In the genomic region with DNA sequence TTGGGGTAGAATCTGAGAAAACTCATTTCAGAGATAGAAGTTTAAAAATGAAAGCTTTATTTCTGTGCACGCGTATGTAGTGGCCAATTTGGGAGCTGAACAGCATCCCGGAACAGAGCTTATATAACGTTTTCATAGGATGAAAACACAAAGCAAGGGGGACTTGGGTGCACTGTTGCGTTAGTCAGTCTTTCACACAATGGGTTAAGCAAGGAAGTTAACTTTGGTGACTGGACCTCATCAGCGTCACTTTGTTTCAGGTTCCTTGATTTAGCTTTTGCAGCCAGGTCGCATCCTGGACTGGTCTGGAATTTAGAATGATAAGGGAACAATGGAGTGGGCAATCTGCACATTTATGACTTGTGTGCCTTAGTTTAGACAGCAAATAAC, we compare ENCODE assay signal across 8 mouse cellular contexts. TPM values are rescaled to one million over a fixed set of nuclear protein-coding genes. Genes with fewer than 3 reads are reported as not detected.
DNase-seq lines count a peak whose midpoint lies in the region; ATAC-seq and TF ChIP-seq lines count a peak whose summit lies in the region.

No protein-coding gene starts in this region.

- H3K4me1 ChIP-seq in CH12.LX (ENCODE audit: control insufficient read depth in 1 of 2, insufficient read depth in 2 of 2): peaks cover 8 to 14% of the 10 kb centered on the region in 2 experiments; a peak in 3 of 4 replicates
- peaks cover 16% of the 10 kb centered on the region for H3K4me1 ChIP-seq in forebrain, embryonic 16.5 days (replicated peaks; ENCODE audit: control insufficient read depth, insufficient read depth, low read length)
- peaks cover 15% of the 10 kb centered on the region for H3K4me1 ChIP-seq in liver, postnatal 0 days (ENCODE audit: insufficient read depth)

- dilution Hi-C loops in CH12.LX (cut with MboI; ENCODE audit: extremely low pct_ligation_motif_present, extremely low pct_unique_long_range_greater_than_20kb, low sequenced_read_pairs): no loop called here

- H3K79me2 ChIP-seq in CH12.LX (replicated peaks; ENCODE audit: control insufficient read depth, extremely low read depth, insufficient read depth, poor library complexity, severe bottlenecking): no peaks in the 10 kb centered on the region

- no peak for TF ChIP-seq RAD21 in CH12.LX (IDR thresholded peaks at IDR 0.05; ENCODE audit: low read depth, low read length)

- no peak for TF ChIP-seq CTCF in gastrocnemius, adult 2 months (IDR thresholded peaks at IDR 0.05)
- no peak for TF ChIP-seq CTCF in CH12.LX (conservative IDR thresholded peaks at IDR 0.05 in 1 of 2, IDR thresholded peaks at IDR 0.05 in 1 of 2; ENCODE audit: low read depth in 2 of 2, low read length in 2 of 2)
- no peak for TF ChIP-seq CTCF in liver, postnatal 0 days (IDR thresholded peaks at IDR 0.05; ENCODE audit: low read depth)

- 22% methylated on average over 7 of the region's 7 CpGs for WGBS in forebrain, embryonic 16.5 days
- WGBS in liver, postnatal 0 days (ENCODE audit: insufficient replicate concordance): 5% methylated on average over 7 of the region's 7 CpGs

- no peak for DNase-seq in gastrocnemius, adult 2 months
- no peak for DNase-seq in gastrocnemius, postnatal 10 days
- DNase-seq in CH12.LX (ENCODE audit: extremely low read depth): no peak
- no peak for DNase-seq in liver, postnatal 0 days
- DNase-seq in yolk sac, embryonic 10.5 days (ENCODE audit: low spot score): no peak
- DNase-seq in adrenal gland, postnatal 4 days (ENCODE audit: low spot score in 2 of 2): no peak
- no peak for DNase-seq in right cerebral cortex, postnatal 4 days

- H3K27me3 ChIP-seq in CH12.LX (replicated peaks): no peaks in the 10 kb centered on the region
- H3K27me3 ChIP-seq in forebrain, embryonic 16.5 days (replicated peaks; ENCODE audit: control insufficient read depth, insufficient read depth, low read length): 0 out of 2 replicates have a peak, but pooled peaks cover 3% of the 10 kb centered on the region
- no peaks in the 10 kb centered on the region for H3K27me3 ChIP-seq in liver, postnatal 0 days (ENCODE audit: insufficient read depth, low read length)

- in situ Hi-C loops in CH12.LX (cut with MboI; ENCODE audit: low pct_ligation_motif_present, low pct_unique_long_range_greater_than_20kb, low sequenced_read_pairs): no loop called here

- H3K4me2 ChIP-seq in CH12.LX (ENCODE audit: insufficient read depth, low read depth, poor library complexity, severe bottlenecking): peak overlapping the region; percentile 60
- H3K4me2 ChIP-seq in forebrain, embryonic 16.5 days (ENCODE audit: low read length): peak overlapping the region; percentile 86
- H3K4me2 ChIP-seq in liver, postnatal 0 days (ENCODE audit: low read depth, low read length): peak overlapping the region; percentile 73

- no peak for TF ChIP-seq EP300 in CH12.LX (IDR thresholded peaks at IDR 0.05; ENCODE audit: low read length)
- no peak for TF ChIP-seq EP300 in liver, postnatal 0 days (IDR thresholded peaks at IDR 0.05; ENCODE audit: low read depth)

- H3K4me3 ChIP-seq in gastrocnemius, adult 2 months: peak overlapping the region; percentile 87
- H3K4me3 ChIP-seq in CH12.LX (replicated peaks in 1 of 3; ENCODE audit: low read depth in 2 of 3, low read length in 2 of 3, poor library complexity in 1 of 3): peak overlapping the region; percentile 48 to 81 (median 63)
- H3K4me3 ChIP-seq in forebrain, embryonic 16.5 days (replicated peaks; ENCODE audit: low read length): peak overlapping the region; percentile 70
- peak overlapping the region; percentile 59 for H3K4me3 ChIP-seq in liver, postnatal 0 days (ENCODE audit: low read depth, low read length)

- H3K27ac ChIP-seq in gastrocnemius, adult 2 months: peak overlapping the region; percentile 93
- H3K27ac ChIP-seq in CH12.LX (ENCODE audit: insufficient read depth, low read depth): no peak overlapping the region
- H3K27ac ChIP-seq in forebrain, embryonic 16.5 days (ENCODE audit: low read length): peak overlapping the region; percentile 78
- peak overlapping the region; percentile 5; the same call in 1 of the 2 replicates for H3K27ac ChIP-seq in liver, postnatal 0 days (ENCODE audit: low read depth)

- intact Hi-C loops in gastrocnemius, adult 2 months (cut with DNase I): loop anchor here (2.0 kb wide), 1 partner anchor 29 kb away; no protein-coding TSS in a partner anchor

- peaks cover 8 to 14% of the 10 kb centered on the region in 2 experiments for H3K36me3 ChIP-seq in CH12.LX (replicated peaks in 1 of 2; ENCODE audit: control insufficient read depth in 1 of 2, insufficient read depth in 1 of 2, low read length in 1 of 2)
- H3K36me3 ChIP-seq in forebrain, embryonic 16.5 days (ENCODE audit: control insufficient read depth, insufficient read depth): no peaks in the 10 kb centered on the region
- no peaks in the 10 kb centered on the region for H3K36me3 ChIP-seq in liver, postnatal 0 days (replicated peaks; ENCODE audit: insufficient read depth, low read length)

- peak overlapping the region; percentile 78 for H3K9ac ChIP-seq in CH12.LX (ENCODE audit: insufficient read depth, low read depth)
- H3K9ac ChIP-seq in forebrain, embryonic 16.5 days (replicated peaks; ENCODE audit: low read depth, low read length): peak overlapping the region; percentile 91
- peak overlapping the region; percentile 28; the same call in 1 of the 2 replicates for H3K9ac ChIP-seq in liver, postnatal 0 days (replicated peaks)

- peaks cover 3% of the 10 kb centered on the region for H3K9me3 ChIP-seq in CH12.LX (replicated peaks; ENCODE audit: low read length)
- H3K9me3 ChIP-seq in forebrain, embryonic 16.5 days (ENCODE audit: control insufficient read depth, low read length): no peaks in the 10 kb centered on the region
- H3K9me3 ChIP-seq in liver, postnatal 0 days (ENCODE audit: low read length): no peaks in the 10 kb centered on the region

- peak; percentile 36; the same call in 1 of the 2 replicates for ATAC-seq in forebrain, embryonic 16.5 days
- peak; percentile 8; the same call in 1 of the 2 replicates for ATAC-seq in liver, postnatal 0 days

- no peak for TF ChIP-seq POLR2A in CH12.LX (IDR thresholded peaks at IDR 0.05; ENCODE audit: low read depth, low read length)

TF ChIP-seq in CH12.LX, 34 proteins besides CTCF, POLR2A, EP300 and RAD21:
- TF ChIP-seq MAX (IDR thresholded peaks at IDR 0.05; ENCODE audit: low read length) (peak; percentile 10; the same call in 1 of the 2 replicates), CHD1 (IDR thresholded peaks at IDR 0.05; ENCODE audit: low read depth, low read length) (peak; percentile 42; the same call in 1 of the 2 replicates), ETS1 (conservative IDR thresholded peaks at IDR 0.05; ENCODE audit: low read depth, low read length) (no peak), ELF1 (IDR thresholded peaks at IDR 0.05; ENCODE audit: low read depth, low read length) (no peak)

RNA-seq across cellular contexts. Expression of a gene that starts 0.5 kb away (rescaled TPM):
- 1 to 10 TPM; 1.2 to 1.3 TPM for total RNA-seq in gastrocnemius, adult 2 months (2021)
- total RNA-seq in gastrocnemius, postnatal 10 days (2021): 1 to 10 TPM; 2.9 to 3.7 TPM
- total RNA-seq in CH12.LX (2012; rRNA removed): 5.4 and 8.9 TPM in 2 replicates
- total RNA-seq in CH12.LX (2014; rRNA removed): 8.3 and 9.2 TPM in 2 replicates
- polyA plus RNA-seq in CH12.LX (2012; ENCODE audit: insufficient read length, low read depth): 3.2 and 3.8 TPM in 2 replicates
- polyA plus RNA-seq in forebrain, embryonic 16.5 days (2015; fragmentation: Nextera tagmentation; extraction: Ambion mirVana): 5.3 and 6.3 TPM in 2 replicates
- polyA plus RNA-seq in liver, postnatal 0 days (2015; fragmentation: Nextera tagmentation; extraction: Ambion mirVana): 1.9 and 2.6 TPM in 2 replicates
- total RNA-seq in adrenal gland, postnatal 4 days (2021): 10 to 100 TPM; 11.7 to 12.8 TPM

RNA-seq across cellular contexts. Expression of a gene that starts 7.0 kb away (rescaled TPM):
- 1 to 10 TPM; 1.6 to 2.4 TPM for total RNA-seq in gastrocnemius, adult 2 months (2021)
- 1 to 10 TPM; 1.7 to 2.7 TPM for total RNA-seq in gastrocnemius, postnatal 10 days (2021)
- 4.2 and 5.0 TPM in 2 replicates for total RNA-seq in CH12.LX (2012; rRNA removed)
- total RNA-seq in CH12.LX (2014; rRNA removed): 3.1 and 4.0 TPM in 2 replicates
- polyA plus RNA-seq in CH12.LX (2012; ENCODE audit: insufficient read length, low read depth): 2.7 and 3.3 TPM in 2 replicates
- 4.2 and 5.1 TPM in 2 replicates for polyA plus RNA-seq in forebrain, embryonic 16.5 days (2015; fragmentation: Nextera tagmentation; extraction: Ambion mirVana)
- 0.89 and 1.2 TPM in 2 replicates for polyA plus RNA-seq in liver, postnatal 0 days (2015; fragmentation: Nextera tagmentation; extraction: Ambion mirVana)
- 1 to 10 TPM; 5.2 to 5.7 TPM for total RNA-seq in adrenal gland, postnatal 4 days (2021)

RNA-seq across cellular contexts. Expression of a gene that starts 12.7 kb away (rescaled TPM):
- total RNA-seq in gastrocnemius, adult 2 months (2021): 1 to 10 TPM; 1.7 to 2.5 TPM
- 1 to 10 TPM; 2.8 to 4.3 TPM for total RNA-seq in gastrocnemius, postnatal 10 days (2021)
- 7.5 and 8.1 TPM in 2 replicates for total RNA-seq in CH12.LX (2012; rRNA removed)
- 8.4 TPM in 2 replicates for total RNA-seq in CH12.LX (2014; rRNA removed)
- polyA plus RNA-seq in CH12.LX (2012; ENCODE audit: insufficient read length, low read depth): 7.9 and 8.1 TPM in 2 replicates
- polyA plus RNA-seq in forebrain, embryonic 16.5 days (2015; fragmentation: Nextera tagmentation; extraction: Ambion mirVana): 5.2 and 5.9 TPM in 2 replicates
- 0.98 and 1.1 TPM in 2 replicates for polyA plus RNA-seq in liver, postnatal 0 days (2015; fragmentation: Nextera tagmentation; extraction: Ambion mirVana)
- 1 to 10 TPM; 7.8 to 8.0 TPM for total RNA-seq in adrenal gland, postnatal 4 days (2021)

RNA-seq across cellular contexts. Expression of a gene that starts 18.1 kb away (rescaled TPM):
- total RNA-seq in gastrocnemius, adult 2 months (2021): 1 to 10 TPM; 3.7 to 3.8 TPM
- total RNA-seq in gastrocnemius, postnatal 10 days (2021): 1 to 10 TPM; 3.6 to 5.1 TPM
- total RNA-seq in CH12.LX (2012; rRNA removed) (8.2 and 9.7 TPM in 2 replicates), CH12.LX (2014; rRNA removed) (6.3 and 7.2 TPM in 2 replicates)
- 7.7 and 8.2 TPM in 2 replicates for polyA plus RNA-seq in CH12.LX (2012; ENCODE audit: insufficient read length, low read depth)
- 8.2 and 9.6 TPM in 2 replicates for polyA plus RNA-seq in forebrain, embryonic 16.5 days (2015; fragmentation: Nextera tagmentation; extraction: Ambion mirVana)
- polyA plus RNA-seq in liver, postnatal 0 days (2015; fragmentation: Nextera tagmentation; extraction: Ambion mirVana): 1.5 TPM in 2 replicates
- 10 to 100 TPM in 1 of 2 experiments, 1 to 10 TPM in 1; 9.9 to 10.4 TPM for total RNA-seq in adrenal gland, postnatal 4 days (2021)

RNA-seq across cellular contexts. Expression of a gene that starts 27.9 kb away (rescaled TPM):
- total RNA-seq in gastrocnemius, adult 2 months (2021): 1 to 10 TPM; 1.5 to 2.1 TPM
- 1 to 10 TPM; 3.2 to 4.5 TPM for total RNA-seq in gastrocnemius, postnatal 10 days (2021)
- total RNA-seq in CH12.LX (2012; rRNA removed) (15.8 and 18.7 TPM in 2 replicates), CH12.LX (2014; rRNA removed) (12.3 and 12.4 TPM in 2 replicates)
- polyA plus RNA-seq in CH12.LX (2012; ENCODE audit: insufficient read length, low read depth): 16.1 and 21.3 TPM in 2 replicates
- polyA plus RNA-seq in forebrain, embryonic 16.5 days (2015; fragmentation: Nextera tagmentation; extraction: Ambion mirVana): 28.4 and 28.6 TPM in 2 replicates
- polyA plus RNA-seq in liver, postnatal 0 days (2015; fragmentation: Nextera tagmentation; extraction: Ambion mirVana): 8.7 and 10.1 TPM in 2 replicates
- 10 to 100 TPM; 21.0 to 24.8 TPM for total RNA-seq in adrenal gland, postnatal 4 days (2021)

Comparison
In these comparisons a context has a peak if more than half of its experiments do, and no peak if none do; other contexts are left out.
1. H3K9ac ChIP-seq: peak in every context shown above with its lines; median percentile 91 in forebrain, embryonic 16.5 days; 78 in CH12.LX; 28 in liver, postnatal 0 days.